Mouse (Mus musculus): ENCODE measurements around the gene Kctd20. TPM values are rescaled to one million over a fixed set of nuclear protein-coding genes. Genes with fewer than 3 reads are reported as not detected.

Kctd20 gene
- polyA plus RNA-seq, 1 experiment from 2014 or later, result 123 TPM

DNA sequence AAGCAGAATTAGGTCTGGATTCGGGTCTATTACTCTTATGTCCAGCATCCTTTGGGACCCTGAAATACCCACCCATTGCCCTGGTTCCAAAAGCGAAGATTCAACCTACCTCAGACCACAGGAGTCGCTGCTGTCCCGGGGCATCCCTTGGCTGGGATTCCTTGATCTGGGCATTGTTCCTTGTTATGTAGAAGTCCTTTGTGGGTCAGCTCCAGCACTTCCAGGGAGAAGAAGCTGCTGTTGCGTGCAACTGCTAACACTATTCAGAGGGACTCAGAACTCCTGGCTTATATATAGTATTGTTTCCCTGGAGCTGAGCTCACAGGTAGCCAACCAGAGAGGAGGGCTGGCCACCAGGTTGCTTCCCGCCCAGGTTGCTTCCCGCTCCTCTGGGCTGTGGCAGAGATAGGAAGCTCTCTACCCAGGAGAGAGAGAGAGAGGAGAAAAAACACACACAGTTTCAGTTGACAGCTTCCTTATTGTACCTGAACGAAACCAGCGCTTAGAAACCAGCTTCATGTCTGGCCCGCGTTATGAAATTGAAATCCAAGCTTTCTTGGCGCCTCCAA is 36.6 kb upstream of the Kctd20 start, which contains the start of gene 4930539E08Rik:
Gene 4930539E08Rik (minus strand): TSS at position 265 of the 569 bp plus-strand sequence.
- 63% methylated on average over 12 of the region's 12 CpGs for WGBS
- no peak for ATAC-seq
- Histone ChIP-seq H3K9me3 (ENCODE audit: control insufficient read depth, low read length) (no peaks in the 10 kb centered on the region), H3K27me3 (replicated peaks; ENCODE audit: control insufficient read depth, insufficient read depth, low read length) (no peaks in the 10 kb centered on the region), H3K4me2 (ENCODE audit: low read length) (no peak within 1 kb of the TSS), H3K27ac (ENCODE audit: low read length) (no peak within 1 kb of the TSS), H3K36me3 (ENCODE audit: control insufficient read depth, insufficient read depth) (no peaks in the 10 kb centered on the region), H3K4me1 (replicated peaks; ENCODE audit: control insufficient read depth, insufficient read depth, low read length) (no peaks in the 10 kb centered on the region), H3K9ac (replicated peaks; ENCODE audit: low read depth, low read length) (no peak within 1 kb of the TSS), H3K4me3 (replicated peaks; ENCODE audit: low read length) (no peak within 1 kb of the TSS)

DNA sequence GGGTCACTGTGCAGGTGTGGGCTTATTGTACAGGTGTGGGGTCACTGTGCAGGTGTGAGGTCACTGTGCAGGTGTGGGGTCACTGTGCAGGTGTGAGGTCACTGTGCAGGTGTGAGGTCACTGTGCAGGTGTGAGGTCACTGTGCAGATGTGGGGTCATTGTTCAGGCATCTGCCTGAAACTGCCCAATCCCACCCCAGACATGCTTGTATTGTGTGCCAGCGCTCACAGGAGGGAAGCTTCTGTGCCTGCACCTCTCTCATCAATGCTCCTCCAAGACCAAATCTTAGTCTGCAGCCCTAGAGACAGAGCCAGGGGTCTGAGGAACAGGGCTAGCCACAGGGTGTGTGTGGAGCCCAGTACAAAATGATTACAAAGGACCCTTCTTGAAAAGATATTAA is 35.2 kb upstream of the Kctd20 start:
- WGBS, result 95% methylated on average over 1 of the region's 1 CpGs
- Histone ChIP-seq H3K36me3 (ENCODE audit: control insufficient read depth, insufficient read depth) (no peaks in the 10 kb centered on the region), H3K27ac (ENCODE audit: low read length) (no peak overlapping the region), H3K9me3 (ENCODE audit: control insufficient read depth, low read length) (no peaks in the 10 kb centered on the region), H3K4me2 (ENCODE audit: low read length) (no peak overlapping the region), H3K27me3 (replicated peaks; ENCODE audit: control insufficient read depth, insufficient read depth, low read length) (no peaks in the 10 kb centered on the region), H3K9ac (replicated peaks; ENCODE audit: low read depth, low read length) (no peak overlapping the region), H3K4me1 (replicated peaks; ENCODE audit: control insufficient read depth, insufficient read depth, low read length) (no peaks in the 10 kb centered on the region), H3K4me3 (replicated peaks; ENCODE audit: low read length) (no peak overlapping the region)
- ATAC-seq, result no peak

- Histone ChIP-seq H3K9me3 (ENCODE audit: control insufficient read depth, low read length) (no peaks in the 10 kb centered on the region), H3K4me1 (replicated peaks; ENCODE audit: control insufficient read depth, insufficient read depth, low read length) (no peaks in the 10 kb centered on the region), H3K4me2 (ENCODE audit: low read length) (no peak overlapping the region), H3K27me3 (replicated peaks; ENCODE audit: control insufficient read depth, insufficient read depth, low read length) (no peaks in the 10 kb centered on the region), H3K9ac (replicated peaks; ENCODE audit: low read depth, low read length) (no peak overlapping the region), H3K27ac (ENCODE audit: low read length) (no peak overlapping the region), H3K36me3 (ENCODE audit: control insufficient read depth, insufficient read depth) (no peaks in the 10 kb centered on the region), H3K4me3 (replicated peaks; ENCODE audit: low read length) (no peak overlapping the region)
- no peak for ATAC-seq
- 67% methylated on average over 8 of the region's 8 CpGs for WGBS
Observed at GRCm38 (mm10) chr17:28921086-28921485, 30.7 kb upstream of the Kctd20 start.

DNA sequence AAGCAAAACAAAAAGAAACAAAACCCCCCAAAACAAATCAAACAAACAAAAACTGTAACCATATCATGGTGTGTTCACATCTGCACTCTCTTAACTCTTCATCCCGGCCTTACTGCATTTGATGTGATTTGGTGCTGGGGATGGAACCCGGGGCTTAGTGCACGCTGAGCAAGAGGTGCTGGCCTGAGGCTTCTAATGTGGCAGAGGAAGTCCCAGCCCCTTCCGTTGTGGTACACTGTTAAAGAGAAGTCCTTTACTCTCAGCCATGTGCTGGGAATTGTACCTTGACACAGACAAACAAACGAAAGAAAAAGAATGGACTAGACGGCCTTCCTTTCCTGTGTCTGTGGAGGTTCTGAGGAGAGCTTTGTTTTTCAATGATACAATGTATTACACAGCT is 29.7 kb upstream of the Kctd20 start:
- Histone ChIP-seq H3K27me3 (replicated peaks; ENCODE audit: control insufficient read depth, insufficient read depth, low read length) (no peaks in the 10 kb centered on the region), H3K9me3 (ENCODE audit: control insufficient read depth, low read length) (no peaks in the 10 kb centered on the region), H3K36me3 (ENCODE audit: control insufficient read depth, insufficient read depth) (no peaks in the 10 kb centered on the region), H3K4me2 (ENCODE audit: low read length) (no peak overlapping the region), H3K9ac (replicated peaks; ENCODE audit: low read depth, low read length) (no peak overlapping the region), H3K27ac (ENCODE audit: low read length) (no peak overlapping the region), H3K4me3 (replicated peaks; ENCODE audit: low read length) (no peak overlapping the region), H3K4me1 (replicated peaks; ENCODE audit: control insufficient read depth, insufficient read depth, low read length) (no peaks in the 10 kb centered on the region)
- no peak for ATAC-seq
- 77% methylated on average over 6 of the region's 6 CpGs for WGBS

- peaks cover under 1% of the 10 kb centered on the region for H3K4me1 ChIP-seq (replicated peaks; ENCODE audit: control insufficient read depth, insufficient read depth, low read length)
- no peak overlapping the region for H3K9ac ChIP-seq (replicated peaks; ENCODE audit: low read depth, low read length)
- H3K27ac ChIP-seq (ENCODE audit: low read length), result no peak overlapping the region
- H3K36me3 ChIP-seq (ENCODE audit: control insufficient read depth, insufficient read depth), result no peaks in the 10 kb centered on the region
- H3K4me3 ChIP-seq (replicated peaks; ENCODE audit: low read length), result no peak overlapping the region
- no peak for ATAC-seq
- WGBS, result 84% methylated on average over 8 of the region's 8 CpGs
- no peaks in the 10 kb centered on the region for H3K27me3 ChIP-seq (replicated peaks; ENCODE audit: control insufficient read depth, insufficient read depth, low read length)
- no peaks in the 10 kb centered on the region for H3K9me3 ChIP-seq (ENCODE audit: control insufficient read depth, low read length)
- no peak overlapping the region for H3K4me2 ChIP-seq (ENCODE audit: low read length)
Observed at GRCm38 (mm10) chr17:28924957-28925595, 26.7 kb upstream of the Kctd20 start.

- Histone ChIP-seq H3K9ac (replicated peaks; ENCODE audit: low read depth, low read length) (no peak overlapping the region), H3K36me3 (ENCODE audit: control insufficient read depth, insufficient read depth) (no peaks in the 10 kb centered on the region), H3K27me3 (replicated peaks; ENCODE audit: control insufficient read depth, insufficient read depth, low read length) (no peaks in the 10 kb centered on the region), H3K4me3 (replicated peaks; ENCODE audit: low read length) (no peak overlapping the region), H3K4me1 (replicated peaks; ENCODE audit: control insufficient read depth, insufficient read depth, low read length) (peaks cover 8% of the 10 kb centered on the region), H3K4me2 (ENCODE audit: low read length) (no peak overlapping the region), H3K9me3 (ENCODE audit: control insufficient read depth, low read length) (no peaks in the 10 kb centered on the region), H3K27ac (ENCODE audit: low read length) (no peak overlapping the region)
- ATAC-seq, result peak; percentile 43; the same call in 1 of the 2 replicates
- 14% methylated on average over 13 of the region's 13 CpGs for WGBS
Observed at GRCm38 (mm10) chr17:28926380-28926779, 25.4 kb upstream of the Kctd20 start.

DNA sequence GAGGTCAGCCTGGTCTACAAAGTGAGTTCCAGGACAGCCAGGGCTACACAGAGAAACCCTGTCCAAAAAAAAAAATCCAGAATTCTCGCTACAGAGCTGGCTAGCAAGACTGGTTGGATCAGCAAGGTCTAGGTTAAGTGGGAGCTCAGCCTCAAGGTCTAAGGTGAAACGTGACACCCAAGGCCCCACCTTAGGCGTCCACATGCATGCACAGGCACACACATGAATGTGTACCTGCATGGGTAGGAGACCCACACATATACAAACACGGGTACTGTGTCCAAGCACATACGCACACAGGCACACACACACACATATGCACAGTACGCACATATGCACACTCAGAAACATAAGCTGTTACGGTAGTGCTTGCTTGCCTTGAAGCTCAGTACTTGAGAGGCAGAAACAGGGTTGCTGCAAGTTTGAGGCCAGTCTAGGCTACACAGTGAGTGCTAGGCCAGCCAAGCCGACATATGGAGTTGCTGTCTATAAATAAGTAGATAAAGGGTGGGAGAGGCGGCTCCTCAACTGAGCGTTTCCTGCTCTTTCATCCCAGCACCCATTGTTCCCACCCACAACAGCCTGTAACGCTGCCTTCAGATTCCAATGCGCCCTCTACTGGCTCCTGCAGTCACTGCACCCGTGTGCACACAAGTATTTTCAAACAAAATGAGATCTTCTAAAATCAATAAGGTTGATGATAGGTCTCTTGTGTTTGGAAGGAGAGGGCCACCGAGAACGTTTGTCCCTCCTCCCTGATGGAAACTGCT is 24.7 kb upstream of the Kctd20 start:
- no peaks in the 10 kb centered on the region for H3K9me3 ChIP-seq (ENCODE audit: control insufficient read depth, low read length)
- no peak overlapping the region for H3K4me3 ChIP-seq (replicated peaks; ENCODE audit: low read length)
- ATAC-seq, result no peak
- H3K27ac ChIP-seq (ENCODE audit: low read length), result no peak overlapping the region
- WGBS, result 51% methylated on average over 15 of the region's 15 CpGs
- peaks cover 8% of the 10 kb centered on the region for H3K4me1 ChIP-seq (replicated peaks; ENCODE audit: control insufficient read depth, insufficient read depth, low read length)
- H3K9ac ChIP-seq (replicated peaks; ENCODE audit: low read depth, low read length), result no peak overlapping the region
- no peak overlapping the region for H3K4me2 ChIP-seq (ENCODE audit: low read length)
- H3K27me3 ChIP-seq (replicated peaks; ENCODE audit: control insufficient read depth, insufficient read depth, low read length), result no peaks in the 10 kb centered on the region
- H3K36me3 ChIP-seq (ENCODE audit: control insufficient read depth, insufficient read depth), result no peaks in the 10 kb centered on the region

- Histone ChIP-seq H3K9me3 (ENCODE audit: control insufficient read depth, low read length) (no peaks in the 10 kb centered on the region), H3K27ac (ENCODE audit: low read length) (no peak overlapping the region), H3K36me3 (ENCODE audit: control insufficient read depth, insufficient read depth) (no peaks in the 10 kb centered on the region), H3K27me3 (replicated peaks; ENCODE audit: control insufficient read depth, insufficient read depth, low read length) (no peaks in the 10 kb centered on the region), H3K9ac (replicated peaks; ENCODE audit: low read depth, low read length) (no peak overlapping the region), H3K4me1 (replicated peaks; ENCODE audit: control insufficient read depth, insufficient read depth, low read length) (peaks cover 8% of the 10 kb centered on the region), H3K4me3 (replicated peaks; ENCODE audit: low read length) (no peak overlapping the region), H3K4me2 (ENCODE audit: low read length) (no peak overlapping the region)
- WGBS, result 87% methylated on average over 9 of the region's 9 CpGs
- ATAC-seq, result no peak
Observed at GRCm38 (mm10) chr17:28928004-28928403, 23.7 kb upstream of the Kctd20 start.

DNA sequence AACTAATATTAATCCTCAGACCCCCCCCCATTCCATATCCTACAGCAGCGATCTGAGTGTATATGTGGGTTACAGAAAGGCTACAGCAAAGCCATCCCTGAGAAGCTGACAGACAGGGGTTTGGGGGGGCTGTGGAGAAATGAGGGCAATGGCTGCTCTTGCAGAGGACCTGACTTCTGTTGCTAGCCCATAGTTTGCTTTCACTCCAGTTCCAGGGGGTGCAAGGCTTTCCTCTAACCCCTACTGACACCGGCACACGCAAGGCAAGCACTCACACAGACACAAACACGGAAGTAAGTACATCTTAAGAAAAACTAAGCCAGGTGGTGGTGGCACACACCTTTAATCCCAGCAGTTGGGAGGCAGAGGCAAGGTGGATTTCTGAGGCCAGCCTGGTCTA is 22.4 kb upstream of the Kctd20 start:
- Histone ChIP-seq H3K4me1 (replicated peaks; ENCODE audit: control insufficient read depth, insufficient read depth, low read length) (peaks cover 8% of the 10 kb centered on the region), H3K9me3 (ENCODE audit: control insufficient read depth, low read length) (no peaks in the 10 kb centered on the region), H3K4me2 (ENCODE audit: low read length) (no peak overlapping the region), H3K36me3 (ENCODE audit: control insufficient read depth, insufficient read depth) (no peaks in the 10 kb centered on the region), H3K9ac (replicated peaks; ENCODE audit: low read depth, low read length) (no peak overlapping the region), H3K27ac (ENCODE audit: low read length) (no peak overlapping the region), H3K4me3 (replicated peaks; ENCODE audit: low read length) (no peak overlapping the region), H3K27me3 (replicated peaks; ENCODE audit: control insufficient read depth, insufficient read depth, low read length) (no peaks in the 10 kb centered on the region)
- no peak for ATAC-seq
- 93% methylated on average over 4 of the region's 4 CpGs for WGBS
